ENCODE assay signal across 8 mouse cellular contexts in genomic region chr17:24894995-24895547, GRCm38 (mm10). TPM values are rescaled to one million over a fixed set of nuclear protein-coding genes. Genes with fewer than 3 reads are reported as not detected.
DNase-seq lines count a peak whose midpoint lies in the region; ATAC-seq and TF ChIP-seq lines count a peak whose summit lies in the region.

Gene Eme2, minus strand, starts transcription at chr17:24895087.
Gene Mrps34, plus strand, starts transcription at chr17:24895116.

- peak within 1 kb of the TSS; percentile 94 for H3K27ac ChIP-seq in heart, embryonic 10.5 days
- peak within 1 kb of the TSS; percentile 79 for H3K27ac ChIP-seq in kidney, embryonic 14.5 days (ENCODE audit: low read depth, low read length)
- H3K27ac ChIP-seq in liver, adult 2 months (replicated peaks; ENCODE audit: insufficient read depth, low read depth, low read length), result peak within 1 kb of the TSS; percentile 73

- no peaks in the 10 kb centered on the region for H3K9me3 ChIP-seq in heart, embryonic 10.5 days
- no peaks in the 10 kb centered on the region for H3K9me3 ChIP-seq in kidney, embryonic 14.5 days (ENCODE audit: control insufficient read depth, low read length)

- ATAC-seq in erythroblast, adult 5-6 weeks (replicated peaks; ENCODE audit: low FRiP score, poor library complexity, severe bottlenecking), result peak; percentile 34
- ATAC-seq in kidney, embryonic 14.5 days (ENCODE audit: low FRiP score, low TSS enrichment), result peak; percentile 49
- peak; percentile 37 for ATAC-seq in monocyte, adult 5-6 weeks (replicated peaks; ENCODE audit: insufficient number of reproducible peaks, low FRiP score, low TSS enrichment, poor library complexity, severe bottlenecking)

- H3K4me1 ChIP-seq in heart, embryonic 10.5 days, result peaks cover 49% of the 10 kb centered on the region
- peaks cover 22% of the 10 kb centered on the region for H3K4me1 ChIP-seq in kidney, embryonic 14.5 days (ENCODE audit: control insufficient read depth, insufficient read depth, low read length)
- peaks cover 20% of the 10 kb centered on the region for H3K4me1 ChIP-seq in liver, adult 2 months (ENCODE audit: control insufficient read depth, insufficient read depth, low read length)

- peaks cover 71% of the 10 kb centered on the region for H3K36me3 ChIP-seq in heart, embryonic 10.5 days
- peaks cover 61% of the 10 kb centered on the region for H3K36me3 ChIP-seq in kidney, embryonic 14.5 days (ENCODE audit: control insufficient read depth, insufficient read depth, low read length)
- H3K36me3 ChIP-seq in liver, adult 2 months (ENCODE audit: control insufficient read depth, insufficient read depth, low read length), result peaks cover 4% of the 10 kb centered on the region; the same call in 1 of the 2 replicates

- under 1% methylated on average over 62 of the region's 62 CpGs for WGBS in heart, embryonic 10.5 days
- WGBS in kidney, embryonic 14.5 days, result under 1% methylated on average over 61 of the region's 62 CpGs
- WGBS in liver, adult 2 months, result under 1% methylated on average over 62 of the region's 62 CpGs

- peak; percentile 87 for DNase-seq in CD4-positive helper T cell, adult 2 months (ENCODE audit: low read depth, low spot score)
- DNase-seq in brain, adult 2 months (ENCODE audit: low read depth, low spot score), result peak; percentile 97
- DNase-seq in heart, embryonic 10.5 days (ENCODE audit: low spot score), result peak; percentile 94
- peak; percentile 84 for DNase-seq in liver, adult 2 months (ENCODE audit: extremely low read depth, low read depth, low spot score)
- peak; percentile 76 to 87 for DNase-seq in spleen, postnatal 4 days (ENCODE audit: low spot score in 2 of 2)

- peak; percentile 65; the same call in 1 of the 2 replicates for TF ChIP-seq POLR2A in liver, adult 2 months (IDR thresholded peaks at IDR 0.05; ENCODE audit: extremely low read depth, insufficient read depth, low read length)

- H3K4me3 ChIP-seq in heart, embryonic 10.5 days, result peak within 1 kb of the TSS; percentile 93
- peak within 1 kb of the TSS; percentile 83 for H3K4me3 ChIP-seq in kidney, embryonic 14.5 days (ENCODE audit: low read length)
- H3K4me3 ChIP-seq in liver, adult 2 months (ENCODE audit: insufficient read depth, low read depth, low read length), result peak within 1 kb of the TSS; percentile 74

- H3K9ac ChIP-seq in kidney, embryonic 14.5 days (ENCODE audit: low read depth, low read length), result peak within 1 kb of the TSS; percentile 93
- peak within 1 kb of the TSS; percentile 90 for H3K9ac ChIP-seq in liver, adult 2 months (ENCODE audit: low read depth, low read length)

- TF ChIP-seq CTCF in liver, adult 2 months (IDR thresholded peaks at IDR 0.05; ENCODE audit: low read depth, low read length), result no peak

- H3K79me2 ChIP-seq in liver, adult 2 months (ENCODE audit: control insufficient read depth, insufficient read depth, low read length), result peaks cover 17% of the 10 kb centered on the region; the same call in 1 of the 2 replicates

- peak within 1 kb of the TSS; percentile 92 for H3K4me2 ChIP-seq in kidney, embryonic 14.5 days (replicated peaks; ENCODE audit: low read depth, low read length)

- no peaks in the 10 kb centered on the region for H3K27me3 ChIP-seq in heart, embryonic 10.5 days (ENCODE audit: insufficient read depth, poor library complexity, severe bottlenecking)
- H3K27me3 ChIP-seq in kidney, embryonic 14.5 days (ENCODE audit: control insufficient read depth, insufficient read depth, low read length), result no peaks in the 10 kb centered on the region
- H3K27me3 ChIP-seq in liver, adult 2 months (ENCODE audit: control insufficient read depth, insufficient read depth, low read length), result no peaks in the 10 kb centered on the region

RNA-seq across cellular contexts. Expression of gene Eme2, which starts in this region (rescaled TPM):
- 7.1 and 8.6 TPM in 2 replicates for total RNA-seq in erythroblast, adult 5-6 weeks (2015; ENCODE audit: low replicate concordance)
- 10.9 and 12.4 TPM in 2 replicates for total RNA-seq in erythroblast, adult 5-6 weeks (2017; ENCODE audit: low replicate concordance)
- polyA plus RNA-seq in heart, embryonic 10.5 days (2016; fragmentation: Nextera tagmentation; extraction: Ambion mirVana), result 25.6 and 28.0 TPM in 2 replicates
- polyA plus RNA-seq in kidney, embryonic 14.5 days (2014; fragmentation: Nextera tagmentation; extraction: Ambion mirVana), result 18.2 and 25.2 TPM in 2 replicates
- 19.5 and 20.5 TPM in 2 replicates for total RNA-seq in liver, adult 2 months (2014; rRNA removed)
- polyA plus RNA-seq in liver, adult 2 months (2012; rRNA removed), result 21.0 and 31.2 TPM in 2 replicates
- total RNA-seq in monocyte, adult 5-6 weeks (2017), result 12.0 to 20.2 TPM (median 12.9 TPM) in 3 replicates

RNA-seq across cellular contexts. Expression of gene Mrps34, which starts in this region (rescaled TPM):
- 4.8 and 7.1 TPM in 2 replicates for total RNA-seq in erythroblast, adult 5-6 weeks (2015; ENCODE audit: low replicate concordance)
- 2.0 and 5.0 TPM in 2 replicates for total RNA-seq in erythroblast, adult 5-6 weeks (2017; ENCODE audit: low replicate concordance)
- polyA plus RNA-seq in heart, embryonic 10.5 days (2016; fragmentation: Nextera tagmentation; extraction: Ambion mirVana), result 109 and 117 TPM in 2 replicates
- polyA plus RNA-seq in kidney, embryonic 14.5 days (2014; fragmentation: Nextera tagmentation; extraction: Ambion mirVana), result 102 and 111 TPM in 2 replicates
- 47.5 and 53.7 TPM in 2 replicates for total RNA-seq in liver, adult 2 months (2014; rRNA removed)
- polyA plus RNA-seq in liver, adult 2 months (2012; rRNA removed), result 124 and 149 TPM in 2 replicates
- 13.4 to 24.4 TPM (median 19.0 TPM) in 3 replicates for total RNA-seq in monocyte, adult 5-6 weeks (2017)

Comparison
In these comparisons a context has a peak if more than half of its experiments do, and no peak if none do; other contexts are left out.
1. Peak in every context shown above with its lines: DNase-seq, ATAC-seq, H3K4me3 ChIP-seq and H3K27ac ChIP-seq.